Mouse (Mus musculus) midbrain, embryonic 14.5 days (tissue): ENCODE results near the gene Dst. TPM values are rescaled to one million over a fixed set of nuclear protein-coding genes. Genes with fewer than 3 reads are reported as not detected.
A peak's percentile ranks its signal among the peaks of the same experiment; 100 is the strongest.

ENCODE experiments used
- ATAC-seq: fragments of 200-750 bp; cut with Nextera tagmentation; 2 replicates; pipeline ENCODE4 v1.8.0; 2017; ENCODE audit warnings: moderate number of reproducible peaks, moderate library complexity; ENCODE audit not compliant: low FRiP score, low TSS enrichment
- DNase-seq: peaks from one replicate; pipeline ENCODE4 v3.0.0-alpha.2; 2015
- H3K27ac ChIP-seq: fragments of 300-500 bp; sonication (generic); replicated peaks from 2 replicates; pipeline ENCODE4 v1.5.1; 2014; ENCODE audit warnings: mild to moderate bottlenecking, low read depth, low read length, moderate library complexity
- H3K27me3 ChIP-seq: fragments of 300-500 bp; sonication (generic); 2 replicates; pipeline ENCODE4 v1.6.1; 2014; ENCODE audit warnings: low read length, control low read depth, mixed read lengths; ENCODE audit not compliant: control insufficient read depth, insufficient read depth
- H3K36me3 ChIP-seq: fragments of 300-500 bp; sonication (generic); 2 replicates; pipeline ENCODE4 v1.6.1; 2014; ENCODE audit warnings: low read length, control low read depth; ENCODE audit not compliant: control insufficient read depth, insufficient read depth
- H3K4me1 ChIP-seq: fragments of 300-500 bp; sonication (generic); 2 replicates; pipeline ENCODE4 v1.6.1; 2014; ENCODE audit warnings: mild to moderate bottlenecking, antibody characterized with exemption, low read length, control low read depth; ENCODE audit not compliant: control insufficient read depth, insufficient read depth
- H3K4me2 ChIP-seq: fragments of 300-500 bp; sonication (generic); 2 replicates; pipeline ENCODE4 v1.6.1; 2014; ENCODE audit warnings: mild to moderate bottlenecking, low read length, moderate library complexity
- H3K4me3 ChIP-seq: fragments of 300-500 bp; sonication (generic); replicated peaks from 2 replicates; pipeline ENCODE4 v1.5.1; 2014; ENCODE audit warnings: low read depth, low read length
- H3K9ac ChIP-seq: fragments of 300-500 bp; sonication (generic); replicated peaks from 2 replicates; pipeline ENCODE4 v1.6.1; 2014; ENCODE audit warnings: mild to moderate bottlenecking, low read length, moderate library complexity
- H3K9me3 ChIP-seq: fragments of 300-500 bp; sonication (generic); 2 replicates; pipeline ENCODE4 v1.6.1; 2016; ENCODE audit warnings: low read length, control low read depth, mixed read lengths; ENCODE audit not compliant: control insufficient read depth
- WGBS: fragments of 180-500 bp; shearing (Covaris S2); extraction: QIAGEN DNeasy Blood & Tissue Kit; methylation state at CpG from one replicate; pipeline ENCODE4 v1.1.7; 2014; 5-methylcytosine and 5-hydroxymethylcytosine counted together
- polyA plus RNA-seq: library from polyadenylated mRNA; unstranded; fragments of >200 nt; fragmentation: Nextera tagmentation; extraction: Ambion mirVana; gene quantifications from 2 replicates; pipeline ENCODE4 v1.2.1, GENCODE M21; 2014

The Dst gene
- polyA plus RNA-seq, 1 experiment from 2014 or later, result 59.8 TPM

DNA sequence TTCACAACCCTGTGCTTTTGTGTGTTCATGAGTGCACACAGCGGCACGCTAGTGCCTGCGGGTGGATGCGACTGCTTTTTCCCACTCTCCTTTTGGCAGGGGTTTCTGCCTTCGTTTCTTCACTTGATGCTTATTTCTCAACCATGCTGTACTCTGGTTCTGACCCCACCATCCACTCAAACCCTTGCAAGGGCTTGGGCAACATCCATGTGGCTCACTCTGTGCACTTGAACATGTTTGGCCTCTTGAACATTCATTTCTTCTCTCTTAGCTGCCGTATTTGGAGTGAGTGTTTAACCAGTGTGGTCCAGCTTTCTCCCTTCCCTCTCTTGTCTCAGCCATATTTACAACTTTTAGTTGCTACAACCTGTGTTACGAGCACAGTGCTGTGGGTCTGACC, 236.8 kb downstream of the Dst start:
- Histone ChIP-seq H3K9me3 (no peaks in the 10 kb centered on the region), H3K36me3 (no peaks in the 10 kb centered on the region), H3K27me3 (no peaks in the 10 kb centered on the region), H3K4me2 (no peak overlapping the region), H3K4me1 (no peaks in the 10 kb centered on the region), H3K27ac (no peak overlapping the region), H3K9ac (no peak overlapping the region), H3K4me3 (no peak overlapping the region)
- ATAC-seq (no peak), DNase-seq (no peak)
- 90% methylated on average over 7 of the region's 7 CpGs for WGBS

DNA sequence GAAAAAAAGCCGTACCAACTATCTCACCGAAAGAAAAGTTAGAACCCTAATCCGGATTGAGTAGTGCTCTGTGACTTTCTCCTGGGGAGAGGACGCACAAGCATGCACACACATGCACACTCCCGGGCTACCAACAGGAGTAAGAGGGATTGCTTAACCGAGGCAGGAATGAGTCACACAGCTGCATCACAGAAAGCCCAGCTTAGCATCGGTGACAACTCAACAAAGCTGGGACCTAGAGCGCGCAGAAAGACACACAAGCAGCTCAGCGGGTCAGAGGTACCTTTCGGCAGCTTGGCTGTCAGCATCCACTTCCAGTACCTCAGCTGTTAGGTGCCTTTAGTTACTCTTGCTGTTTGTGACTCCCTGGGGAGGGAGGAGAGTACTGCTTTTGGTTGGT, 240.0 kb downstream of the Dst start:
- WGBS, result 96% methylated on average over 11 of the region's 11 CpGs
- no peak for ATAC-seq

DNA sequence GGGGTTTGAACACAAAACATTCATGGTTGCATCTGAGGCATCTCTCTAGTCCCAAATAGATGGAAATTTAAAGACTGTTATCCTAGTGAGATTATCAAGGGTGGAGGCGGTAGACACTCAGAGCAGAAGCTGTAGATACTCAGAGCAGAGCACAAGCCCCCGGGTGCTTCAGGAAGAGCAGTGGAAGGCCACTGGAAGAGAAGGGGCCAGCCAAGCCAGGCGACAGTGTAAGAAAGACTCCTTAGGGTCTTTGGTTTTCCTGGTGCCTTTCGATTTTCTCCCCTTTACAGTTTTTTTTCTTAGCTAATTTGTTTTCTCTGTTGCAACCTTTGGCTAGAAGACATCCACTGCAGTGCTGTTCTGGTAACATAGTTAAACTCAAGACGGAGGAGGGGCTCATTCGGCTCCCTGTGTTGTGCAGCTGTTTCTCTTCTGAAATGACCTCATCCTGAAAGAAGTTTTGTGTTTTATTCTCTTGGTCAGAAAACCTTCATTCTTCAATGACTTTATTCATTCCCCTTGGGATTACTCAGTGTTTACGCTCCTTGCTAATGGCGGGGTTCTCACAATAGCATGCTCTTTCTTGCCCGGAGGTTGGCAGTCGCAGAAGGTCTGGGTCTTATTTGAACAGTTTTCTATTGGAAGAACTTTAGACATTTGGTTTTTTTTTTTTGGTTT, 242.5 kb downstream of the Dst start:
- no peak overlapping the region for H3K9ac ChIP-seq
- H3K27me3 ChIP-seq, result no peaks in the 10 kb centered on the region
- H3K36me3 ChIP-seq, result no peaks in the 10 kb centered on the region
- H3K4me1 ChIP-seq, result no peaks in the 10 kb centered on the region
- peak; percentile 32 for DNase-seq
- H3K27ac ChIP-seq, result no peak overlapping the region
- no peaks in the 10 kb centered on the region for H3K9me3 ChIP-seq
- ATAC-seq, result no peak
- H3K4me3 ChIP-seq, result no peak overlapping the region
- 42% methylated on average over 10 of the region's 10 CpGs for WGBS
- no peak overlapping the region for H3K4me2 ChIP-seq

More for the DNA sequence above, 240.0 kb downstream of the Dst start:
- Histone ChIP-seq H3K4me3 (no peak overlapping the region), H3K27me3 (no peaks in the 10 kb centered on the region), H3K9me3 (no peaks in the 10 kb centered on the region), H3K4me2 (no peak overlapping the region), H3K9ac (no peak overlapping the region), H3K4me1 (no peaks in the 10 kb centered on the region), H3K27ac (no peak overlapping the region), H3K36me3 (no peaks in the 10 kb centered on the region)
- DNase-seq, result no peak

DNA sequence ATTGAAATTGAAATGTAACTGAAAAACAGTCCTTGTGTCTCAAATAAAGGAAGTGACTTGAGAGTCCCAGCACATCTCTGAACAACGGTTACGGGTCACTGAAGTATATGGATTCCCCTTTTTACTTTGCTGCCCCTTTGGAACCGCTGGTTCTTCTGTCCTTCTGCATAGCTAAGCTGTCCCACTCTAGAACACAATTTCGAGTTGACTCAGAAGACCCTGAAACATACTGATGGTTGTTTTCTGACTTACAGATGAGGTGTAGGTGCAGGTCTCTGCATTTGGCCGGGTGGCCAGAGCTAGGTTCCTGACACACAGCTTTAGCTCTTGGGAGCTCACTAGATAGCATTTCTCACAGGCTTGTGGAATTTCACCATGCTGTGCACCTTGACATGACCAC, 244.7 kb downstream of the Dst start:
- Histone ChIP-seq H3K36me3 (peaks cover 5% of the 10 kb centered on the region; the same call in 1 of the 2 replicates), H3K27me3 (no peaks in the 10 kb centered on the region), H3K9me3 (no peaks in the 10 kb centered on the region), H3K4me1 (no peaks in the 10 kb centered on the region), H3K27ac (no peak overlapping the region), H3K4me2 (no peak overlapping the region), H3K4me3 (no peak overlapping the region), H3K9ac (no peak overlapping the region)
- ATAC-seq (no peak), DNase-seq (no peak)
- 92% methylated on average over 5 of the region's 5 CpGs for WGBS

DNA sequence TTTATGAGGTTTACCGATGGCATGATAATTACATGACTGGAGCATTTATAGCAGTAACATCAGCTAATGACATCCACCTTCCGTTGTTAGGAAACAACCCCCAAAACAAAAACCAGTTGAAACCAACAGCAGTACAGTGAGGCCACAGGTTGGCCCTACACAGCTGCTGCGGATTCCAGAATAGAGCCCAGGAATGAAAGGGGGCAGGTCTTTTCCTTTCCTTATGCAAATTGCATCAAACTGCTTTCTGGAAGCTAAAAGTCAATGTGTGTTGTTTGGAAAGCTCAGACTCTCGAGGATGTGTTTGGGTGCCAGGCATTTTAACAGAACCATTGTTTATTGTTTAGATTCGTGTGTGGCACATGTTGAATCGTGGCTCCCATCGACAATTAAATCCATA, 248.0 kb downstream of the Dst start:
- no peak overlapping the region for H3K4me3 ChIP-seq
- ATAC-seq (no peak), DNase-seq (no peak)
- H3K4me1 ChIP-seq, result no peaks in the 10 kb centered on the region
- no peaks in the 10 kb centered on the region for H3K9me3 ChIP-seq
- 80% methylated on average over 7 of the region's 7 CpGs for WGBS
- no peak overlapping the region for H3K27ac ChIP-seq
- no peaks in the 10 kb centered on the region for H3K27me3 ChIP-seq
- no peak overlapping the region for H3K4me2 ChIP-seq
- no peak overlapping the region for H3K9ac ChIP-seq
- peaks cover 5% of the 10 kb centered on the region; the same call in 1 of the 2 replicates for H3K36me3 ChIP-seq

DNA sequence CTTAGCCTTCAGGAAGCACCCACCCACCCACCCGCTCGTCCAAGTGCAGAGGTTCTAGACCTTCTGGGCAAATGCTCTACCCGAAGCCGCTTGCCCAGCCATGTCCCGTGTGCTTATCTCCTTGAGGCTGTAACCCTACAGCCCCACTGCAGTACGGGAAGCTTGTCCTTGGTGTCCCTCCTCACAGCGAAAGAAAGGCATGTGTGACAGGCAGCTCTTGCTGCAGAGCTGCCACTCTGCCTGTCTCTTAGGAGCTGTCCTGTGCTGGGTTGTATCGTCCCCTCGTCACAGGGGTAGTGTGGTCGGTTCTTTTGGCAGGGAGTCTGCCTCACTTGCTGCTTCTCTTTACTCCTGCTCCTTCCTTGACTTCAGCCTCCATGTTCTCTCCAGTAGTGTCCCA, 249.7 kb downstream of the Dst start:
- Histone ChIP-seq H3K4me1 (no peaks in the 10 kb centered on the region), H3K4me3 (no peak overlapping the region), H3K36me3 (peaks cover 5% of the 10 kb centered on the region; the same call in 1 of the 2 replicates), H3K27ac (no peak overlapping the region), H3K27me3 (no peaks in the 10 kb centered on the region), H3K9me3 (no peaks in the 10 kb centered on the region), H3K9ac (no peak overlapping the region), H3K4me2 (no peak overlapping the region)
- DNase-seq (no peak), ATAC-seq (no peak)
- WGBS, result 91% methylated on average over 10 of the region's 10 CpGs

DNA sequence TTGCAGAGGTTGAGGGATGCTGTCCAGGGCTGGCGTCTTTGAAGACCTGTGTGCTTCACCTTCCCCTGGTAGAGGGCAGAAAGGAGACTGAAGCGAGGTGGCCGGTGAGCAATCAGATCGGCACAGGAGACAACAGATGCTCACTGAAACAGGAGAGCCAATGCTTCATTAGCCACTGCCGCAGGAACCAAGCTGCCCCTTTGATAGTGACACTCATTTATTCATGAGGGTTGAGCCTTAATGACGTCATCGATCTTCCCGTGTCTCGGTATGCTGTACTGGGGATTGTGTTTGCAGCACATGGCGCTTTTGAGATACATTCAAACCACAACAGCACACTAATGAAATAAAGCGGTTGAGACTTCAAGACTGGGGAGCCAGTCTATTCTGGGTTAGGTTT, 250.8 kb downstream of the Dst start:
- Histone ChIP-seq H3K4me2 (no peak overlapping the region), H3K4me1 (no peaks in the 10 kb centered on the region), H3K36me3 (peaks cover 5% of the 10 kb centered on the region; the same call in 1 of the 2 replicates), H3K9me3 (no peaks in the 10 kb centered on the region), H3K9ac (no peak overlapping the region), H3K4me3 (no peak overlapping the region), H3K27me3 (no peaks in the 10 kb centered on the region), H3K27ac (no peak overlapping the region)
- ATAC-seq, result no peak; the same call in none of the 2 replicates
- 59% methylated on average over 11 of the region's 11 CpGs for WGBS
- peak; percentile 53 for DNase-seq

DNA sequence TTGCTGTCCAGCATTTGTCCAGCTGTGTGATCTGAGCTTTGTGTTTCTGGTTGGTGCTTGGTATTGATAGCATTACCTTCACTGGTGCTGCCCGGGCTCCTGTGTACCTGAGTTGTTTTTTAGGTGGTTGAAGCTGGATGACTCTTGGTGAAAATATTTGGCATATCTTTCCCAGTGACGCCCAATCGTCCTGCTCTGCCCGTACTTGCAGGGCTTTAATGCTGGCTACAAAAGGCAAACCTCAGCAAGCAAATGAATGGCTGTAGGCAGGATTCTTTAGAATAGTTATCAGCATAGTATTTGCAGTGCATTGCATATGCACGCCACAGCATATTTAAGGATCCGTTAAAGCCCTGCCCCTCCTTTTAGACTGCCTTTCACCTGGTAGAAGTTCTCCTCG, 251.9 kb downstream of the Dst start:
- DNase-seq, result no peak
- WGBS, result 89% methylated on average over 7 of the region's 7 CpGs

DNA sequence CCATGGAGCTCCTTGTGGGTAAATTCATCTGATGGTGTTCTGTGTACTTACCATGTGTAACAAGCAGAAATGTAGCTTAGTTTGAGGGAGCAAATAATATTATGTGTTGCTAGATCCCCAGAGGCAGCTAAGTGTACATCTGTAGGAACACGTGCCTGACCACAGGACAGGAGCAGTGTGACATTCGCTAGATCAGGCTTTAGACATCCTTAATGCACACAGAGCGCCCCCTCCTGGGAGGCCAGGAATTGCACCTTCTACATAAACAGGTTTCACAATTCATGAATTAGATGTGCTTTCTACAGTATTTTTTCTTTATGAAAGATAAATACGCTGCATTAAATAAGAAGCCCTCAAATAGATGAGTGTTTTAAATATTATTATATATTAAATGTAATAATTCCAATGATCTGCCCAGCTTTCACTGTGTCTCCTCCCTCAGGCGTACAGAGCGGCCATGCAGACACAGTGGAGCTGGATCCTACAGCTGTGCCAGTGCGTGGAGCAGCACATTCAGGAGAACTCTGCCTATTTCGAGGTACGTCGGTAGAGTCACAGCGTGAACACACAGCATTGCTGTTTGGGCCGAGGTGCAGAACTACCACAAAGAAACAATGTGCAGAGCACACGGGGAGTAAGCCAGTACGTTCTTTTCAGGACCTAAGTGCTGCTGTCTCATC, 256.7 kb downstream of the Dst start:
- Histone ChIP-seq H3K9ac (no peak overlapping the region), H3K4me1 (no peaks in the 10 kb centered on the region), H3K9me3 (no peaks in the 10 kb centered on the region), H3K36me3 (peaks cover 43% of the 10 kb centered on the region), H3K27ac (no peak overlapping the region), H3K27me3 (no peaks in the 10 kb centered on the region), H3K4me2 (no peak overlapping the region), H3K4me3 (no peak overlapping the region)
- DNase-seq (peak; percentile 90), ATAC-seq (no peak)
- 67% methylated on average over 14 of the region's 14 CpGs for WGBS

More for the DNA sequence above, 251.9 kb downstream of the Dst start:
- no peak overlapping the region for H3K27ac ChIP-seq
- H3K9ac ChIP-seq, result no peak overlapping the region
- H3K4me2 ChIP-seq, result no peak overlapping the region
- H3K36me3 ChIP-seq, result peaks cover 13% of the 10 kb centered on the region
- H3K27me3 ChIP-seq, result no peaks in the 10 kb centered on the region
- no peak for ATAC-seq
- no peak overlapping the region for H3K4me3 ChIP-seq
- no peaks in the 10 kb centered on the region for H3K9me3 ChIP-seq
- no peaks in the 10 kb centered on the region for H3K4me1 ChIP-seq
